Mouse (Mus musculus) ovary, adult 2 months (tissue): ENCODE measurements around the gene Rrbp1. TPM values are rescaled to one million over a fixed set of nuclear protein-coding genes. Genes with fewer than 3 reads are reported as not detected.

Source experiments
- polyA plus RNA-seq: library from polyadenylated mRNA; depleted of rRNA; stranded (reverse); fragments of >200 nt; gene quantifications from 2 replicates; pipeline ENCODE4 v1.2.3, GENCODE M21; 2012; rRNA removed

Gene Rrbp1
- 72.3 and 73.9 TPM in 2 replicates for polyA plus RNA-seq

GRCm38 (mm10) chr2:144011080-144011551, at the start of gene Rrbp1:
Rrbp1 (minus strand) TSS chr2:144011263.

GRCm38 (mm10) chr2:144032664-144033063, 21.6 kb upstream of the Rrbp1 start, which contains the start of gene Banf2:
Banf2 (plus strand) TSS chr2:144033059.

DNA sequence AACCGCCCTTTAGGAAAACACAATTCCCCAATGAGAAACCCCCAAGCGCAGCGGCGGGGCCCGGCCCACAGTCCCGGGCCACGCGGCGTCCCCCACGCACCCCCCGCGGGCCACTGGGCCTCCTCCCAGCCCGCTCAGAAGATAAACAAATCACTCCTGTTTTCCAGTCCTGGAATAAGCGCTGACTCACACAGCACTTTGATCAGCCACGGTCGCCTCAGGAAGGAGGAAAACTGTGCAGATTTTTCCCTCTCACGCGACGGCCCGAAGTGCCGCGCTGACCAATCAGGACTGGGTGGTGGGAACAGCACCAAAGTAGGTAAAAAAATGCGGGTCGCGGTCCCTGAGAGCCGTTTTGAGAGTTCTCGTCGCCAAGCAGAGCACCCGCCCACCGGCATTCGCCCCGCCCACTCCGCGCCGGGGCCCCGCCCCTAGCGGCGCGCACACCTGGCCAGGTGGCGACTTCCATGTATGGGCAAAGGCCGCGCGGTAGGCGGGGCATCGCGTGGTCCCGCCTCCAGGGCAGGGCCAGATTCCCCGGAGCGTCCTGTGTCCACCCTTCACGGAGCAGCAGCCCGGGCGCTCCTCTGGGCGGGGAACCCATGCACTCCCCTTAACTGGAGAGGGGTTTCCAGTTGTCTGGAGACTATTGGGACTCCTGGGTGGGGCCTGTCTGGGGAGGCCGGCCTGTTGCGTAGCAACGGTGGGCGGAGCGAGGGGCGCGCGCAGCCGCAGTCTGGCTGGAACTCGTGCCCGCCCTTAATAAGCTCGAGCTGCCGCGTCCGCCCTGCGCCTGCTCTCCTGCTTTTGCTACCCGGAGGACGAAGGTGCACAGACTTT, 96.1 kb downstream of the Rrbp1 start, which contains the start of gene Dstn:
Dstn (plus strand) TSS at position 561 of the 840 bp plus-strand sequence.

Other genes starting within 250 kb of the Rrbp1 start
- gene Bfsp1, start 148.1 kb downstream of the Rrbp1 start, polyA plus RNA-seq = 1.0 and 1.2 TPM in 2 replicates
- 30.3 and 33.9 TPM in 2 replicates for gene Dstn, start 95.9 kb downstream of the Rrbp1 start, polyA plus RNA-seq
- gene Banf2, start 21.8 kb upstream of the Rrbp1 start, polyA plus RNA-seq = not detected in 2 replicates